Mouse (Mus musculus) left cerebral cortex, postnatal 14 days (tissue): ENCODE results near the gene Enox1. TPM values are rescaled to one million over a fixed set of nuclear protein-coding genes. Genes with fewer than 3 reads are reported as not detected.

ENCODE experiments used
- DNase-seq, 2 experiments: peaks; one replicate each; pipeline ENCODE4 v3.0.0; 2021 to 2022; ENCODE audit warnings: low spot score in 2 of 2, mixed read lengths in 1 of 2
- intact Hi-C: fragments of 180-260 bp; cut with DNase I; formaldehyde crosslinking; loops from one replicate; pipeline ENCODE4 v1.15.1; 2025
- total RNA-seq, 2 experiments: library from RNA; stranded (reverse); gene quantifications; 2 replicates each; pipeline ENCODE4 v1.2.3; 2021

Gene Enox1
- total RNA-seq, 2 experiments from 2014 or later = 50.6 to 51.7 TPM

DNA sequence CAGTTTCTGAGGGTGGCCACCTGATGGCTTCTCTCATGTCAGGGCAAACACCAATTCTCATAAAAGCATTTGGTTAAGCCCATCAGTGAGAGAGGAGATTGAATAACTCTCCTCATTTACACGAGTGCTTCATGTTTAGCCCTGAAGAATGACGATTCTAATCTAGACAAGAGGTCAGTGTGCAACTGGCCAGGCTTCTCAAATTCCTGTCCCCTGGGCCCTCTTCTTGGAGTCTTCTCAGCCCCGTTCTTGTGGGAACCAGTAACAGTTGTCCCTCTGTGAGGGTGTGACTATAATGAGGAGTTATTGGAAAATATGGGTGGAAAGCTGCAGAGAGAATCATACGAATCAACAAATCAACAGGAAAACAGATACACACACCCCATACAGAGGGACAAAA is 103.5 kb downstream of the Enox1 start:
- no peak for DNase-seq
- intact Hi-C loops = no loop called here

DNA sequence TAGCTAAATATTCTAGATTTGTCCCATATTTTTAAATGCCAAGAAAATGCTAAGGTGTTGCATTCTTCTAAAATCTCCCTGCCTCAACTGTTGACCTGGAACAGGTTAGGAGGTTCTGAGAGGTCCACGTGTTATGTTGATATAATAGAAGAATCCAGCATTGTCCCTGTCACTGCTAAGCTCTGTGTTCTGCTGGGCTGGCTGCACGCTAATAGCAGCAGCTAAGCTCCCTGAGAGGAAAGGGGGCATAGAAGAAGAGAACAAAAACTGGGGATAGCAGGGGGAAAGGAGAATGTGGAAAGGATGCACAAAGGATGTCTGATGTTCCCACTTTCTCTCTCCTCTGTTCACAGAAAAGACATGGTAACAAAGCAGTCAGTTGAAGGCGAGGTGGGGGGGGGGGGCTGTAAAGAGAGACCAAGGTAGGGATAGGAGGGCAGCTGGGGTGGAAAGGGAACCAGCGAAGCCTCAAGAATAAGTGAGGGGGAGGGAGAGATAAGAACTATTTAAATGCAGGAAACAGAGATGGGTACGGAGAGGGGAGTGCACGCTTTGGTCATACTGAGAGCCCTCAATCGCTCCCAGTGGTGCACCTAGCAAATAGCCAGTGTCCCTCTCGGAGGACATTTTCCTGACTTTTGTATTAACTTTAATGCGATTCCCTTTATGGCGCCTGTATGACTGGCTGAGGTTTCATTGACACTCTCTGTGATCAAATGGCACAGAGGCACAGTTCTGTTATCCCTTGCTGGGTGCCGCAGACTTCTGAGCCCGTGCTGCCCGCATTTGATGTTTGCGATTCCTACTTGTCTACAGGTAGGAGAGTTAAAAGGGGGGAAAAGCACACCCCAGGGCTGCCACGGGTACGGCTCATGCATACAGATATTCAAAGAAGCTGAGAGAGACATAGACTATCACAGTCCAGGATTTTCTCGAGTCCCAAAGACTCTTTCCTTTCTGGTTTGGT is 110.5 kb downstream of the Enox1 start:
- intact Hi-C loops = no loop called here
- no peak for DNase-seq

DNA sequence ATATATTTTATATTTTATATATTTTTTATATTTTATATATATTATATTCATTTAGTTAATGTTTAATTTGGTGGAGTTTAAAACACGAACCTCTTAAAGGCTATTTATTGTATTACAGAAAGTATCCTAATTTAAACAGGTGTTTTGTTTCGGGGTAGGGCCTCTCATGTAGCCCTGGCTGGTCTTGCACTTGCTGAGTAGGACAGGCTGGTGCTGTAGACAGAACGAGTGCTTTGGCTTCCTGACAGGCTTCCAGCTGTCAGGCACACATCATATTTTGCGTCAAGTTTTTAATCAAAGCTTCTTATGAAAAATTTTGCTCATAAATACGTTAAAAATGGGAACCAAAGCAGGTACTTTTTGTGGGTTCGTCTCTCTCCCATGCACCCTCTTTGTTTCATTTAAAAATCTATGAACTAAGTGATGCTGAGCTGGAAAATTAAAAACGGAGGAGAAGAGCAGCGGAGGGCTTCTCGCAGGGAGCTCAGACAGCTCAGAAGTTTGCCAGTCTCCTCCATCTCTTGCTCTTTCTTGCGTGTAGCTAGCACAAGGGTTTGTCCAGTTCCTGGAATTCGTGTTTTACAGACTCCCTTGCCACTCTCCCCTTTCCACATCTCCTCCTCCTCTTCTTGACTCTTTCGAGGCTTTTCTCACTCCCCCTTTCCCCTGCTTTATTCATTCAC is 115.8 kb downstream of the Enox1 start:
- no peak for DNase-seq
- intact Hi-C loops = no loop called here

DNA sequence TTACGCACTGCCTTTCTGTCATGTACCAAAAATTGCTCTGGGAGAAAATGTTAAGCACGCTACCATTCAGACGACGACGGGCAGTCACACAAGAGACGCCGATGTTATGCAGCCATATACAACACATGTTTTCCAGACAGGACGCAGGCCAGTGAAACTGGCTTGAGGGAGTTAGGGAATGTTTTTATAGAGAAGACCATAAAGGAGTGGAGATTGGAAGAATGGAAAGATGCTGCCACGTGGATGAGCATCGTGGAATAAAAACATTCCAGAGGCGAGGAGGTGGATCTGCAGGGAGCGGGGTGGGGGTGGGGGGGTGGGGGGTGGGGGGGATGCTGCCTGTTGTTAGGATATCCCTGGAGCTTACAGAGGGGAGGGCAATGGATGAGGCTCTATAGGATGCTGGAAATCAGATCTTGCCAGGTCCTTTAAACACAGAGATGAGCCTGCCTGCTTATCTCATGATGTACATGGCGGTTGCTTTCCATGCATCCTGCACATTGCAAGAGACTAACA is 116.4 kb downstream of the Enox1 start:
- intact Hi-C loops = no loop called here
- DNase-seq = peak in 1 of 2 experiments; percentile 12

GRCm38 (mm10) chr14:77273721-77274120 is 117.2 kb downstream of the Enox1 start:
- DNase-seq = no peak
- intact Hi-C loops = no loop called here

- intact Hi-C loops = no loop called here
- DNase-seq = no peak
Measured at GRCm38 (mm10) chr14:77275607-77276006, 119.0 kb downstream of the Enox1 start.

DNA sequence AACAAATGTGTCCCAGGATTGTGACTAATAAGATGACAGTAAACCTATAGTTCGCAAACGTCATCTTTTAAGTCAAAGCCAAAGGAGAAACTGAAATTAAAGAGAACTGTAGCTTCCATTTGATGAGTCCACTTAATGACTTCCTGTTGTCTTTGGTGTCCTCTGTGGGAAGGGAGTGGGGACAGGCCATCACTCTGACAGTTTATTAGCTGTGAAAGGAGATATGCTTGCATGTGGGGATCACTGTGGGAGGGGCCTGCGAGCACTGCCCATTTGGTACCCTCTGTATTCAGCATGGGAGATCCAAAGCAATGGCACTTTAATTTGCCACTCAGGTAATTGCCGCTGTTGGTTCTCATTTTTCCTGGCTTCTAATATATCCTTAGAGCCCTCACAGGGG is 122.6 kb downstream of the Enox1 start:
- no peak for DNase-seq

DNA sequence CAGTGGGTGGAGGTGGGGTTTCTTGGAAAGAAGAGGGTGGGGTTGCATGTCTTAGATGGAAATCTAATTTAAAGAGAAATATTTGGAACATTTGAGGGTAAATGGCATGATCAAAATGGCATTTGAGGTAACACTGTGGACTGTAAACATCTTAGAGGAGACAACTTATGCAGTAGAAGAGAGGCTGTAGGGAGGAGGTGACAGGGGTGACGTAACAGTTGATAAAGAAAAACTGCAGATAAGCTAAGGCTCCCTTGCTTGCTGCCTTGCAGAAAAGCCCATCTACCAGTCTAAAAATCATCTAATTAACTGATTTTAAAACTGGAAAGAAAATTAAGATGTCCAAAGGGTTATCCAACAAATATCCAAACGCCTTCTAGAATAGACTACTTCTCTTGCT is 123.9 kb downstream of the Enox1 start:
- intact Hi-C loops = no loop called here
- no peak for DNase-seq

More for the DNA sequence above, 122.6 kb downstream of the Enox1 start:
- intact Hi-C loops = no loop called here

DNA sequence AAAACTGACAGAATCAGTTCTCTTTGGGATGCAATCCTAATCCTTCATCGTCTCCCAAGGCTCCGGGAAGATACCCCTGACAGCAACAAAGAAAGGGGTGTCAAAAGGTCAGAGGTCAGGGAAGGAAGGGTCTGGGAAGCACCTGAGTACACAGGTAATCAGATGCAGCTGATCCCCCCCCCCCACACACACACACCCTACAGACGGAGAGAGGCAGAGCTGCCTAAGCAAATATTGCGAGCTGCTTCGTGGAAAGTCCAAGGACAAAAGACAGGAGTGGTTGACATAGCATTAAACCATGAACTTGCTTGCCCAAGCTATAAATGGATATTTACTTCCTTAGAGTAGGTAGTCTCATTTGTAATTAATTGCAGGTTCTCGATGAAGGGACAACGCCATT is 124.3 kb downstream of the Enox1 start:
- DNase-seq = no peak
- intact Hi-C loops = no loop called here

GRCm38 (mm10) chr14:77283939-77284338 is 127.4 kb downstream of the Enox1 start:
- DNase-seq = peak; percentile 18 to 38
- intact Hi-C loops = no loop called here

DNA sequence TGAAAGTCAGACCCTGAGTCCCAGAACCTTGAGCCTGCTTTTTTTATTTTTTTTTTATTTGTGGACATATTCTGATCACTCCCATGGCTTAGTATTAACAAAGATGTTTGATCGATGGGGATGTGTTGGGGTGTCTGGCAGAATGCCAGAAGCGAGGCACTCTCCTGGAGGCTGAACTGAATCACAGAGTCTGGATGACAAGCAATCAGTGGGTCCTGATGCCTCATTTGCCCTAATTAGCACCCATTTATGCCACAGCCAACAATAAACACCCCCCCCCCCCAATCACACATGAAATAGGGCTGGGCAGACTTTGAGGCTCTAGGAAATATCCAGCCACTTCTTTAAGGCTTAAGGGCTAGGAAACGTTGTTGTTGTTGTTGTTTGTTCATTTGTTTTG is 128.9 kb downstream of the Enox1 start:
- intact Hi-C loops = no loop called here
- no peak for DNase-seq

- intact Hi-C loops = no loop called here
- no peak for DNase-seq
Measured at GRCm38 (mm10) chr14:77291756-77292155, 135.2 kb downstream of the Enox1 start.

- peak; percentile 25 to 46 for DNase-seq
- intact Hi-C loops = no loop called here
Measured at GRCm38 (mm10) chr14:77297039-77297438, 140.5 kb downstream of the Enox1 start.

- intact Hi-C loops = no loop called here
- no peak for DNase-seq
Measured at GRCm38 (mm10) chr14:77298327-77298726, 141.8 kb downstream of the Enox1 start.

DNA sequence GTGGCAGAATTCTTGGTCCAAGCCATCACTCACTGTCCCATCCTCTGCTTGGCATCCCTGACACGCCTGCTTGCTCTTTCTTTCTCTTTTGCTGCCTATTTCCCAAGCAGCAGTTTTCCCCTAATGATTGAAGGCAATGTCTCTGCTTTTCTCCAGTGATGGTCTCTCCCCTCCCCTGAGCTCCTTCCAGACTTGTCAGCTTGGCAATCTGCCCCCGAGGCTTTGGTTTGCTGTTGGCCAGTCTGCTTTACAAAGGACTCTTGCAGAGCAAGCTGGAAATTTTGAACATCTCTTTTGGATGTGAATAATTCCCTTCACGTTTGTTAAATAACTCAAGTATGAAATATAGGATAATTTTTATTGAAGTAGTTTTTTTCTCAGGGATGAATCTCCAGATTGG is 153.0 kb downstream of the Enox1 start:
- DNase-seq = no peak
- intact Hi-C loops = no loop called here

GRCm38 (mm10) chr14:77311456-77311855 is 154.9 kb downstream of the Enox1 start:
- no peak for DNase-seq
- intact Hi-C loops = no loop called here

GRCm38 (mm10) chr14:77319396-77319795 is 162.8 kb downstream of the Enox1 start:
- DNase-seq = no peak
- intact Hi-C loops = no loop called here

DNA sequence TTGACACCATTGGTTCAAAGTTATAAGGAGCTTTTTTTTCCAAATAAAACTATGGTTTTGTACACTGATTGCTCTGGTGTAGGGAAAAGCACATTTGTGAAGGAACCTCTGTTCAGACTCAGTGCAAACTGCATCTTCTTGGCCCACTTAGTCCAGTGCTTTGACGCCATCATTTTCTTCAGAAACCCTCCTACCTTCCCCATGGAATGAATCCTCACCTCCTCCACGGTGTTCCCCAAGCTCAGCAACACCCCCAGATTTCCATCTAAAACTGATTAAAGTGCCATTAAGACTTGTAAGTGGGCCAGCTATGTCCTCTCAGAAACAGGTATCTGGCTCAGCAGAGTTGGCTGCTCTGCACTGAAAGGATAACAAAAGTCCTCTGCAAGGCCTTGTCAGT is 167.8 kb downstream of the Enox1 start:
- intact Hi-C loops = no loop called here
- no peak for DNase-seq

- intact Hi-C loops = no loop called here
- no peak for DNase-seq
Measured at GRCm38 (mm10) chr14:77327693-77328092, 171.1 kb downstream of the Enox1 start.

GRCm38 (mm10) chr14:77329791-77330190 is 173.2 kb downstream of the Enox1 start:
- intact Hi-C loops = no loop called here
- no peak for DNase-seq
